Mouse (Mus musculus): ENCODE data around the gene Mat2a. TPM values are rescaled to one million over a fixed set of nuclear protein-coding genes. Genes with fewer than 3 reads are reported as not detected.
A peak's percentile ranks its signal among the peaks of the same experiment; 100 is the strongest.

The Mat2a gene
- polyA plus RNA-seq, 1 experiment from 2014 or later, result 355 TPM

DNA sequence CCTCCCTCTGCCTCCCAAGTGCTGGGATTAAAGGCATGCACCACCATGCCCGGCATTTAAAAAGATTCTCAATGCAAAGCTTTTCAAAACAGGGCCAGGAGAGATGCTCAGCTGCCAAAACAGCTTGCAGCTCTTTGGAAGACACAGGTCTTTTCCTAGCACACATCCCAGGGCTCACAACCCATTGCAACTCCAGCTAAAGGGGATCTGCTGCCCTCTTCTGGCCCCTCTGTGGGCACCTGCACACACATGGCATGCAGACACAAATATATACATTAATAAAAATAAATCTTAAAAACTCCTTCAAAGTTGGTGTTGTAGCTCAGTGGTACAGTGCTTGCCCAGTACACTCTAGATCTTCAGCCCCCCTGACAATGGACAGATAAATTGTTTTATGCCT lies 29.4 kb downstream of the Mat2a start:
- H3K4me2 ChIP-seq, result no peak overlapping the region
- H3K36me3 ChIP-seq, result no peaks in the 10 kb centered on the region
- no peak overlapping the region for H3K9ac ChIP-seq
- no peak for ATAC-seq (ENCODE audit: borderline replicate concordance, extremely low read depth, low FRiP score, low TSS enrichment)
- peaks cover 9% of the 10 kb centered on the region for H3K4me1 ChIP-seq
- no peaks in the 10 kb centered on the region for H3K9me3 ChIP-seq
- no peak overlapping the region for H3K27ac ChIP-seq
- no peaks in the 10 kb centered on the region for H3K27me3 ChIP-seq
- 26% methylated on average over 1 of the region's 1 CpGs for WGBS
- no peak overlapping the region for H3K4me3 ChIP-seq

- Histone ChIP-seq H3K27me3 (no peaks in the 10 kb centered on the region), H3K4me1 (peaks cover 6% of the 10 kb centered on the region), H3K4me3 (no peak overlapping the region), H3K4me2 (no peak overlapping the region), H3K36me3 (no peaks in the 10 kb centered on the region), H3K9me3 (no peaks in the 10 kb centered on the region), H3K9ac (no peak overlapping the region), H3K27ac (no peak overlapping the region)
- 17% methylated on average over 3 of the region's 3 CpGs for WGBS
- no peak for ATAC-seq (ENCODE audit: borderline replicate concordance, extremely low read depth, low FRiP score, low TSS enrichment)
Measured at GRCm38 (mm10) chr6:72409567-72409966, 29.8 kb downstream of the Mat2a start.

DNA sequence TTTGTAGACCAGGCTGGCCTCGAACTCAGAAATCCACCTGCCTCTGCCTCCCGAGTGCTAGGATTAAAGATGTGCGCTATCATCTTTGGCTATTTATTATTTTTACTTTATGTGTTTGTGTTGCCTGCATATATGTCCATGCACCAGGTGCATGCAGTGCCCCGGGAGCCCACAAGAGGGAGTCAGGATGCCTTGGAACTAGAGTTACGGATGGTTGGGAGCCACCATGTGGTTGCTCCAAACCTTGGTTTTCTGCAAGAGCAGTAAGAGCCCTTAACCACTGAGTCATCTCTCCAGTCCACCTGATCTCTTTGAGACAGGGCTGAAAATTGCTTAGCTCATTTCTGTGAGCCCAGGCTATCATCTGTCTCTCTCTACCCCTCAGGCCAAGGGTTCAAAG lies 32.2 kb downstream of the Mat2a start:
- H3K9ac ChIP-seq, result no peak overlapping the region
- no peak overlapping the region for H3K27ac ChIP-seq
- H3K4me3 ChIP-seq, result no peak overlapping the region
- no peaks in the 10 kb centered on the region for H3K27me3 ChIP-seq
- 4% methylated on average over 5 of the region's 5 CpGs for WGBS
- peak; percentile 64; the same call in 1 of the 2 replicates for ATAC-seq (ENCODE audit: borderline replicate concordance, extremely low read depth, low FRiP score, low TSS enrichment)
- H3K4me1 ChIP-seq, result no peaks in the 10 kb centered on the region
- H3K9me3 ChIP-seq, result no peaks in the 10 kb centered on the region
- no peaks in the 10 kb centered on the region for H3K36me3 ChIP-seq
- H3K4me2 ChIP-seq, result no peak overlapping the region

GRCm38 (mm10) chr6:72405356-72405755 lies 34.0 kb downstream of the Mat2a start:
- Histone ChIP-seq H3K4me2 (no peak overlapping the region), H3K36me3 (no peaks in the 10 kb centered on the region), H3K4me3 (no peak overlapping the region), H3K4me1 (no peaks in the 10 kb centered on the region), H3K9ac (no peak overlapping the region), H3K27me3 (no peaks in the 10 kb centered on the region), H3K9me3 (no peaks in the 10 kb centered on the region), H3K27ac (no peak overlapping the region)
- ATAC-seq (ENCODE audit: borderline replicate concordance, extremely low read depth, low FRiP score, low TSS enrichment), result no peak
- WGBS, result 73% methylated on average over 7 of the region's 7 CpGs

- 23% methylated on average over 7 of the region's 7 CpGs for WGBS
- no peak overlapping the region for H3K4me2 ChIP-seq
- no peaks in the 10 kb centered on the region for H3K27me3 ChIP-seq
- no peaks in the 10 kb centered on the region for H3K4me1 ChIP-seq
- ATAC-seq (ENCODE audit: borderline replicate concordance, extremely low read depth, low FRiP score, low TSS enrichment), result no peak
- no peak overlapping the region for H3K9ac ChIP-seq
- H3K4me3 ChIP-seq, result no peak overlapping the region
- no peaks in the 10 kb centered on the region for H3K9me3 ChIP-seq
- H3K36me3 ChIP-seq, result no peaks in the 10 kb centered on the region
- no peak overlapping the region for H3K27ac ChIP-seq
Measured at GRCm38 (mm10) chr6:72401875-72402274, 37.5 kb downstream of the Mat2a start.

DNA sequence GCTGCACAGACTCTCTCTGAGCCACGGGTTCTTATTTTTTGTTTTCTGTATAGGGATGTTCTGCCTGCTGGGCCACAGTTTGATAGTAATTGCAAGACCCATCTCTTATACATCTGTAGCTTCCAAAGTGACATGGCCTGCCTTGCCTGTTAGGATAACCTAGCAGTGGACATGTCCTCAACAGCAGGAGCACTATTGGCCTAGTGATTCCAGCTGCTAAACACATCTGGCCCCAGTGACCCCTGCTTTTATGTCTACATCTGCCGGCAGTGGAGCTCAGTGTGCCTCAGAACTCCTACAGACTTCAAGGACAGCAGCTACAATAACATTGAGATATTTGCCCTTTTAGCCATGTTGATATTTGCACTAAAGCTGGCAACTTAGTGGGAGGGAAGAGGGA lies 39.4 kb downstream of the Mat2a start:
- 35% methylated on average over 2 of the region's 2 CpGs for WGBS
- Histone ChIP-seq H3K4me1 (no peaks in the 10 kb centered on the region), H3K9ac (no peak overlapping the region), H3K27ac (no peak overlapping the region), H3K27me3 (no peaks in the 10 kb centered on the region), H3K4me3 (no peak overlapping the region), H3K9me3 (no peaks in the 10 kb centered on the region), H3K4me2 (no peak overlapping the region), H3K36me3 (no peaks in the 10 kb centered on the region)
- no peak for ATAC-seq (ENCODE audit: borderline replicate concordance, extremely low read depth, low FRiP score, low TSS enrichment)

- Histone ChIP-seq H3K27ac (0 out of 2 replicates have a peak overlapping the region, but pooled peaks have one; percentile 11), H3K9me3 (no peaks in the 10 kb centered on the region), H3K4me3 (no peak overlapping the region), H3K36me3 (no peaks in the 10 kb centered on the region), H3K27me3 (no peaks in the 10 kb centered on the region), H3K4me2 (no peak overlapping the region), H3K4me1 (0 out of 2 replicates have a peak, but pooled peaks cover 3% of the 10 kb centered on the region), H3K9ac (no peak overlapping the region)
- peak; percentile 15; the same call in 1 of the 2 replicates for ATAC-seq (ENCODE audit: borderline replicate concordance, extremely low read depth, low FRiP score, low TSS enrichment)
- 54% methylated on average over 10 of the region's 10 CpGs for WGBS
Measured at GRCm38 (mm10) chr6:72396837-72397251, 42.5 kb downstream of the Mat2a start.

GRCm38 (mm10) chr6:72392341-72392740 lies 47.0 kb downstream of the Mat2a start:
- WGBS, result 95% methylated on average over 5 of the region's 5 CpGs
- H3K9ac ChIP-seq, result no peak overlapping the region
- peaks cover 34% of the 10 kb centered on the region for H3K4me1 ChIP-seq
- 0 out of 2 replicates have a peak overlapping the region, but pooled peaks have one; percentile 4 for H3K27ac ChIP-seq
- no peaks in the 10 kb centered on the region for H3K27me3 ChIP-seq
- H3K9me3 ChIP-seq, result no peaks in the 10 kb centered on the region
- ATAC-seq (ENCODE audit: borderline replicate concordance, extremely low read depth, low FRiP score, low TSS enrichment), result no peak
- H3K4me3 ChIP-seq, result no peak overlapping the region
- H3K4me2 ChIP-seq, result no peak overlapping the region
- H3K36me3 ChIP-seq, result peaks cover 5% of the 10 kb centered on the region; the same call in 1 of the 2 replicates

DNA sequence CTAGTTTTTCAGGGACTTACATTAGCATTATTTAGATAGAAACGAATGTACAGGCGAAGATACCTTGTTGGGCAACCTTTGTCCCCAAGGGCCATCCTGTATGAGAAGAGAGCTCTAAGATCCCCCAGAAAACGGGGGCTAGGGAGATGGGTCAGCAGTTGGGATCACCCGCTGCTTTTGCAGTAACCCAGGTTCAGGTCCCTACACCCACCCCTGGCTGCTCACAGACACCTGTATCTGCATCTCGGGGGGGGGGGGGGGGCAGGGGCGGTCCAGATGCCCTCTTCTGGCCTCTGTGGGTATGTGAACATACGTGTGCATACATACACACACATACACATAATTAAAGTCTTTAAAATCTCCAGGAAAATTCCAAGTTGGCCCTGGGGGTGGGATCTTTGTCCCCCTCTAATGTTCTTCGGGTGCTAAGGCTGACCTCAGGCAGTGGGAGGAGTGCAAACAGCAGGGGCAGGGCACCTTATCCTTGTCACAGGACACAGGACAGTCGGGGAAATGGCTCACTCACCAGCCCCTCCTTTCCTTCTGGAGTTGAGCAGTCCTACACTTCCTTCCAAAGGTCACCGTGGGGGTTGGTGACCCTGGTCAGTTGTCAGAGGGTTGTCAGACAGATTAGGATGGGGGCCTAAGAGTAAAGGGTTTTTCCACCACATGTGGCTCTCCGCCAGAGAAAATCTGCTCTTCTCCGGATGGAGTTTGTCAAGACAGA lies 48.4 kb downstream of the Mat2a start:
- H3K4me1 ChIP-seq, result peaks cover 34% of the 10 kb centered on the region
- H3K4me3 ChIP-seq, result peak overlapping the region; percentile 60
- H3K4me2 ChIP-seq, result peak overlapping the region; percentile 72
- H3K27ac ChIP-seq, result peak overlapping the region; percentile 98
- H3K9ac ChIP-seq, result peak overlapping the region; percentile 67
- peaks cover 13% of the 10 kb centered on the region for H3K36me3 ChIP-seq
- peak; percentile 62 for ATAC-seq (ENCODE audit: borderline replicate concordance, extremely low read depth, low FRiP score, low TSS enrichment)
- WGBS, result 9% methylated on average over 12 of the region's 12 CpGs
- no peaks in the 10 kb centered on the region for H3K27me3 ChIP-seq
- H3K9me3 ChIP-seq, result no peaks in the 10 kb centered on the region

DNA sequence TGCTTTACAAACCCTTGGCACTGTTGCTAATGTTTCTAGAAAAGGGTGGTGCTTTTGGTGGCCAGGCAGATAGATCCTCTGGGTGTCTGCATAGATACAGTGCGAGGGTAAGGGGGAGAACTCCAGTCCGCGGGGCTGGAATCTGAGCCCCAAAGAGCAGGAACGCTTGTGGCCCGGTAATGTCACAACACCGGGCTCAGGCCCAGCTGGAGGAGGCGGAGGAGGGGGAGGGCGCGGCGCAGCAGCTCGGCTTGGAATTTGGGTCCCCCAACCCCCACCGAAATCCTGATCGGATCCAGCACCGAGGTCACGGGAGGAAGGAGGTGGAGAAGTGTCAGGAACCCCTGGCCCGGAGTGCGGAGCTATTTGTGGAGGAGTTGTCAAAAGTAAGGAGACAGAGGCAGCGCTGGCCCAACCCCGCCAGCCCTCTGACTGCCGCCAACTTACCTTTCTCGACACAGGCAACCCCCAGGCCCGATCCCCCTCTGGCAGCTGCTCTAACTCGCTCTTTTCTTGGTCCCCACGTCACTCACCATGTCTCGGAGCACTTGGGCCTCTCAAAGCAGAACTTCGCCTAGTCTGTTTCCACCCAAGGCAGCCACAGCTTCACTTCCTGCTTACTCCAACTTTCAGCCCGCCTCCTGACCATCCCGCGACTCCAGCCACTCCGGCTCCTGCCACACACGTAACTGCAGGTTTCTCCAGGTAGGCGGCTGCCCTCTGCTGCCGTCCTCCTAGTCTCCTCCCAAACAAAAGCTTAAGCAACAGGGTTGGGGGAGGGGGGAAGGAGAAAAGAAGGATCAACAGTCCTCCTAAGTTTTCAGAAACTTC lies 49.2 kb downstream of the Mat2a start, which contains the start of gene Vamp8:
Gene Vamp8 (minus strand): TSS at position 763 of the 831 bp plus-strand sequence.
- WGBS, result under 1% methylated on average over 33 of the region's 33 CpGs
- no peaks in the 10 kb centered on the region for H3K9me3 ChIP-seq
- peaks cover 34% of the 10 kb centered on the region for H3K4me1 ChIP-seq
- H3K36me3 ChIP-seq, result peaks cover 21% of the 10 kb centered on the region
- H3K4me3 ChIP-seq, result peak within 1 kb of the TSS; percentile 60
- H3K27me3 ChIP-seq, result no peaks in the 10 kb centered on the region
- H3K4me2 ChIP-seq, result peak within 1 kb of the TSS; percentile 72
- ATAC-seq (ENCODE audit: borderline replicate concordance, extremely low read depth, low FRiP score, low TSS enrichment), result peak; percentile 73
- H3K9ac ChIP-seq, result peak within 1 kb of the TSS; percentile 67
- peak within 1 kb of the TSS; percentile 98 for H3K27ac ChIP-seq

- peak overlapping the region; percentile 98 for H3K27ac ChIP-seq
- H3K4me3 ChIP-seq, result peak overlapping the region; percentile 60
- peak overlapping the region; percentile 67 for H3K9ac ChIP-seq
- peak overlapping the region; percentile 72 for H3K4me2 ChIP-seq
- H3K4me1 ChIP-seq, result peaks cover 34% of the 10 kb centered on the region
- peak; percentile 56; the same call in 1 of the 2 replicates for ATAC-seq (ENCODE audit: borderline replicate concordance, extremely low read depth, low FRiP score, low TSS enrichment)
- H3K36me3 ChIP-seq, result peaks cover 26% of the 10 kb centered on the region
- H3K27me3 ChIP-seq, result no peaks in the 10 kb centered on the region
- 7% methylated on average over 13 of the region's 13 CpGs for WGBS
- H3K9me3 ChIP-seq, result no peaks in the 10 kb centered on the region
Measured at GRCm38 (mm10) chr6:72389471-72389940, 49.9 kb downstream of the Mat2a start.
